Mouse (Mus musculus) hindbrain, postnatal 0 days (tissue): ENCODE results near the gene Rtn3. TPM values are rescaled to one million over a fixed set of nuclear protein-coding genes. Genes with fewer than 3 reads are reported as not detected.

Source experiments
- ATAC-seq: fragments of 200-750 bp; cut with Nextera tagmentation; 2 replicates; pipeline ENCODE4 v1.8.0; 2017; ENCODE audit warnings: mild to moderate bottlenecking, moderate TSS enrichment, moderate library complexity
- DNase-seq: peaks from one replicate; pipeline ENCODE4 v3.0.0-alpha.2; 2015; ENCODE audit warnings: low spot score
- H3K27ac ChIP-seq: fragments of 300-500 bp; sonication (generic); 2 replicates; pipeline ENCODE4 v1.5.1; 2014; ENCODE audit warnings: mild to moderate bottlenecking
- H3K27me3 ChIP-seq: fragments of 300-500 bp; sonication (generic); 2 replicates; pipeline ENCODE4 v1.6.1; 2014; ENCODE audit warnings: low read length, mixed read lengths; ENCODE audit not compliant: insufficient read depth
- H3K36me3 ChIP-seq: fragments of 300-500 bp; sonication (generic); 2 replicates; pipeline ENCODE4 v1.6.1; 2014; ENCODE audit warnings: low read length, mixed read lengths; ENCODE audit not compliant: insufficient read depth
- H3K4me1 ChIP-seq: fragments of 300-500 bp; sonication (generic); 2 replicates; pipeline ENCODE4 v1.6.1; 2014; ENCODE audit warnings: antibody characterized with exemption, low read length, mixed read lengths; ENCODE audit not compliant: insufficient read depth
- H3K4me2 ChIP-seq: fragments of 300-500 bp; sonication (generic); 2 replicates; pipeline ENCODE4 v1.6.1; 2014; ENCODE audit warnings: low read depth, mild to moderate bottlenecking, low read length, moderate library complexity, mixed read lengths
- H3K4me3 ChIP-seq: fragments of 300-500 bp; sonication (generic); 2 replicates; pipeline ENCODE4 v1.5.1; 2014; ENCODE audit warnings: low read length
- H3K9ac ChIP-seq: fragments of 300-500 bp; sonication (generic); replicated peaks from 2 replicates; pipeline ENCODE4 v1.6.1; 2014; ENCODE audit warnings: mild to moderate bottlenecking, low read length, moderate library complexity, mixed read lengths
- H3K9me3 ChIP-seq: fragments of 300-500 bp; sonication (generic); 2 replicates; pipeline ENCODE4 v1.6.1; 2016; ENCODE audit warnings: low read length, mixed read lengths
- CTCF ChIP-seq: IDR thresholded peaks from 2 replicates; pipeline ENCODE4 v1.5.1; 2016; ENCODE audit warnings: antibody characterized with exemption, control low read depth, low read depth
- WGBS: fragments of 180-500 bp; shearing (Covaris S2); extraction: QIAGEN DNeasy Blood & Tissue Kit; methylation state at CpG from one replicate; pipeline ENCODE4 v1.1.7; 2014; 5-methylcytosine and 5-hydroxymethylcytosine counted together
- polyA plus RNA-seq: library from polyadenylated mRNA; unstranded; fragments of >200 nt; fragmentation: Nextera tagmentation; extraction: Ambion mirVana; gene quantifications from 2 replicates; pipeline ENCODE4 v1.2.1, GENCODE M21; 2015
- total RNA-seq: library from RNA; depleted of rRNA; stranded (reverse); fragments of >200 nt; gene quantifications from 2 replicates; pipeline ENCODE4 v1.2.3, GENCODE M21; 2014

Gene Rtn3
- total and polyA plus RNA-seq, 2 experiments from 2014 or later, result 366 to 704 TPM

GRCm38 (mm10) chr19:7470643-7471042 lies 12.4 kb downstream of the Rtn3 start:
- DNase-seq, result no peak
- no peak for TF ChIP-seq CTCF
- WGBS, result 89% methylated on average over 2 of the region's 2 CpGs

GRCm38 (mm10) chr19:7467915-7468314 lies 15.2 kb downstream of the Rtn3 start:
- Histone ChIP-seq H3K27ac (no peak overlapping the region), H3K27me3 (no peaks in the 10 kb centered on the region), H3K36me3 (0 out of 2 replicates have a peak, but pooled peaks cover 4% of the 10 kb centered on the region), H3K9ac (no peak overlapping the region), H3K9me3 (no peaks in the 10 kb centered on the region), H3K4me3 (no peak overlapping the region), H3K4me2 (no peak overlapping the region), H3K4me1 (no peaks in the 10 kb centered on the region)
- DNase-seq, result no peak
- TF ChIP-seq CTCF, result no peak
- ATAC-seq, result no peak

More at GRCm38 (mm10) chr19:7470643-7471042, 12.4 kb downstream of the Rtn3 start:
- H3K27me3 ChIP-seq, result no peaks in the 10 kb centered on the region
- no peak overlapping the region for H3K9ac ChIP-seq
- H3K9me3 ChIP-seq, result no peaks in the 10 kb centered on the region
- H3K4me3 ChIP-seq, result no peak overlapping the region
- H3K4me2 ChIP-seq, result no peak overlapping the region
- no peak for ATAC-seq
- H3K36me3 ChIP-seq, result 0 out of 2 replicates have a peak, but pooled peaks cover 4% of the 10 kb centered on the region
- no peaks in the 10 kb centered on the region for H3K4me1 ChIP-seq
- H3K27ac ChIP-seq, result no peak overlapping the region

- TF ChIP-seq CTCF, result no peak
- Histone ChIP-seq H3K4me2 (no peak overlapping the region), H3K4me1 (no peaks in the 10 kb centered on the region), H3K36me3 (peaks cover 5% of the 10 kb centered on the region; the same call in 1 of the 2 replicates), H3K9ac (no peak overlapping the region), H3K27ac (no peak overlapping the region), H3K9me3 (no peaks in the 10 kb centered on the region), H3K4me3 (no peak overlapping the region), H3K27me3 (no peaks in the 10 kb centered on the region)
- WGBS, result 72% methylated on average over 2 of the region's 2 CpGs
- DNase-seq (no peak), ATAC-seq (no peak)
These were observed 23.7 kb downstream of the Rtn3 start for GRCm38 (mm10) chr19:7459370-7459769.

- no peak for DNase-seq
- TF ChIP-seq CTCF, result no peak
- Histone ChIP-seq H3K27me3 (no peaks in the 10 kb centered on the region), H3K4me2 (no peak overlapping the region), H3K36me3 (peaks cover 5% of the 10 kb centered on the region; the same call in 1 of the 2 replicates), H3K9me3 (no peaks in the 10 kb centered on the region), H3K9ac (no peak overlapping the region), H3K4me3 (no peak overlapping the region), H3K27ac (no peak overlapping the region), H3K4me1 (no peaks in the 10 kb centered on the region)
- no peak for ATAC-seq
These were observed 24.2 kb downstream of the Rtn3 start for GRCm38 (mm10) chr19:7458901-7459300.

- TF ChIP-seq CTCF, result no peak
- Histone ChIP-seq H3K9ac (no peak overlapping the region), H3K36me3 (peaks cover 5% of the 10 kb centered on the region; the same call in 1 of the 2 replicates), H3K27me3 (no peaks in the 10 kb centered on the region), H3K27ac (no peak overlapping the region), H3K9me3 (no peaks in the 10 kb centered on the region), H3K4me2 (no peak overlapping the region), H3K4me3 (no peak overlapping the region), H3K4me1 (no peaks in the 10 kb centered on the region)
- DNase-seq (no peak), ATAC-seq (no peak)
- WGBS, result 85% methylated on average over 2 of the region's 2 CpGs
These were observed 26.3 kb downstream of the Rtn3 start for GRCm38 (mm10) chr19:7456803-7457202.

- ATAC-seq (no peak), DNase-seq (no peak)
- no peaks in the 10 kb centered on the region for H3K4me1 ChIP-seq
- no peaks in the 10 kb centered on the region for H3K9me3 ChIP-seq
- no peak overlapping the region for H3K4me2 ChIP-seq
- 74% methylated on average over 1 of the region's 1 CpGs for WGBS
- H3K27me3 ChIP-seq, result no peaks in the 10 kb centered on the region
- TF ChIP-seq CTCF, result no peak
- H3K9ac ChIP-seq, result no peak overlapping the region
- no peak overlapping the region for H3K4me3 ChIP-seq
- H3K27ac ChIP-seq, result no peak overlapping the region
- no peaks in the 10 kb centered on the region for H3K36me3 ChIP-seq
These were observed 37.5 kb downstream of the Rtn3 start for GRCm38 (mm10) chr19:7445596-7445995.

- Histone ChIP-seq H3K4me1 (no peaks in the 10 kb centered on the region), H3K27ac (no peak overlapping the region), H3K36me3 (no peaks in the 10 kb centered on the region), H3K27me3 (no peaks in the 10 kb centered on the region), H3K4me2 (no peak overlapping the region), H3K9me3 (no peaks in the 10 kb centered on the region), H3K4me3 (no peak overlapping the region), H3K9ac (no peak overlapping the region)
- DNase-seq (no peak), ATAC-seq (no peak)
- WGBS, result 95% methylated on average over 2 of the region's 2 CpGs
- no peak for TF ChIP-seq CTCF
These were observed 38.0 kb downstream of the Rtn3 start for GRCm38 (mm10) chr19:7445105-7445504.
